Mouse (Mus musculus) heart, embryonic 13.5 days (tissue): ENCODE results near the gene 2010111I01Rik. TPM values are rescaled to one million over a fixed set of nuclear protein-coding genes. Genes with fewer than 3 reads are reported as not detected.

Experiments
- ATAC-seq: fragments of 200-750 bp; cut with Nextera tagmentation; 2 replicates; pipeline ENCODE4 v1.8.0; 2017; ENCODE audit warnings: moderate TSS enrichment; ENCODE audit not compliant: insufficient number of reproducible peaks, low FRiP score, low TSS enrichment; ENCODE audit errors: extremely low read depth
- H3K27ac ChIP-seq: fragments of 300-500 bp; sonication (generic); replicated peaks from 2 replicates; pipeline ENCODE4 v1.5.1; 2015; ENCODE audit warnings: moderate library complexity, mild to moderate bottlenecking, inconsistent platforms
- H3K27me3 ChIP-seq: fragments of 300-500 bp; sonication (generic); replicated peaks from 2 replicates; pipeline ENCODE4 v1.6.1; 2015; ENCODE audit warnings: mild to moderate bottlenecking, inconsistent platforms
- H3K36me3 ChIP-seq: fragments of 300-500 bp; sonication (generic); 2 replicates; pipeline ENCODE4 v1.6.1; 2015; ENCODE audit warnings: mild to moderate bottlenecking, inconsistent platforms
- H3K4me1 ChIP-seq: fragments of 300-500 bp; sonication (generic); 2 replicates; pipeline ENCODE4 v1.6.1; 2015; ENCODE audit warnings: inconsistent platforms
- H3K4me2 ChIP-seq: fragments of 300-500 bp; sonication (generic); 2 replicates; pipeline ENCODE4 v1.6.1; 2015; ENCODE audit warnings: inconsistent platforms, mild to moderate bottlenecking, moderate library complexity
- H3K4me3 ChIP-seq: fragments of 300-500 bp; sonication (generic); 2 replicates; pipeline ENCODE4 v1.5.1; 2015; ENCODE audit warnings: moderate library complexity, mild to moderate bottlenecking, inconsistent platforms
- H3K9ac ChIP-seq: fragments of 300-500 bp; sonication (generic); 2 replicates; pipeline ENCODE4 v1.6.1; 2015; ENCODE audit warnings: inconsistent platforms, mild to moderate bottlenecking, moderate library complexity
- H3K9me3 ChIP-seq: fragments of 300-500 bp; sonication (generic); 2 replicates; pipeline ENCODE4 v1.6.1; 2016; ENCODE audit warnings: inconsistent platforms
- WGBS: fragments of 180-500 bp; shearing (Covaris S2); methylation state at CpG from one replicate; pipeline ENCODE4 v1.1.7; 2015; ENCODE audit warnings: mixed read lengths; 5-methylcytosine and 5-hydroxymethylcytosine counted together
- polyA plus RNA-seq: library from polyadenylated mRNA; unstranded; fragments of >200 nt; fragmentation: Nextera tagmentation; extraction: Ambion mirVana; gene quantifications from 2 replicates; pipeline ENCODE4 v1.2.1, GENCODE M21; 2015

2010111I01Rik gene
- polyA plus RNA-seq, 1 experiment from 2014 or later = 57.7 TPM

- Histone ChIP-seq H3K27ac (no peak overlapping the region; the same call in 1 of the 2 replicates), H3K4me2 (peak overlapping the region; percentile 57), H3K36me3 (peaks cover 34% of the 10 kb centered on the region), H3K9me3 (no peaks in the 10 kb centered on the region), H3K4me1 (peaks cover 77% of the 10 kb centered on the region), H3K4me3 (no peak overlapping the region), H3K27me3 (no peaks in the 10 kb centered on the region), H3K9ac (peak overlapping the region; percentile 42; the same call in 1 of the 2 replicates)
- 25% methylated on average over 3 of the region's 3 CpGs for WGBS
- no peak for ATAC-seq
These were observed 315.7 kb downstream of the 2010111I01Rik start for GRCm38 (mm10) chr13:63280344-63280743.

GRCm38 (mm10) chr13:63281206-63281605, 316.5 kb downstream of the 2010111I01Rik start:
- WGBS = 82% methylated on average over 8 of the region's 8 CpGs
- H3K4me1 ChIP-seq = peaks cover 74% of the 10 kb centered on the region
- peaks cover 42% of the 10 kb centered on the region for H3K36me3 ChIP-seq
- no peak overlapping the region for H3K4me2 ChIP-seq
- H3K4me3 ChIP-seq = no peak overlapping the region
- H3K27ac ChIP-seq = no peak overlapping the region
- no peak overlapping the region for H3K9ac ChIP-seq
- no peak for ATAC-seq
- H3K9me3 ChIP-seq = no peaks in the 10 kb centered on the region
- no peaks in the 10 kb centered on the region for H3K27me3 ChIP-seq

- H3K9me3 ChIP-seq = no peaks in the 10 kb centered on the region
- ATAC-seq = no peak
- peaks cover 60% of the 10 kb centered on the region for H3K4me1 ChIP-seq
- H3K36me3 ChIP-seq = peaks cover 62% of the 10 kb centered on the region
- H3K27ac ChIP-seq = no peak overlapping the region
- H3K9ac ChIP-seq = no peak overlapping the region
- no peak overlapping the region for H3K4me2 ChIP-seq
- no peak overlapping the region for H3K4me3 ChIP-seq
- no peaks in the 10 kb centered on the region for H3K27me3 ChIP-seq
These were observed 318.5 kb downstream of the 2010111I01Rik start for GRCm38 (mm10) chr13:63283236-63283635.

GRCm38 (mm10) chr13:63284748-63285147, 320.1 kb downstream of the 2010111I01Rik start:
- Histone ChIP-seq H3K9ac (no peak overlapping the region), H3K4me2 (no peak overlapping the region), H3K36me3 (peaks cover 75% of the 10 kb centered on the region), H3K4me1 (peaks cover 44% of the 10 kb centered on the region), H3K9me3 (no peaks in the 10 kb centered on the region), H3K27ac (no peak overlapping the region), H3K4me3 (no peak overlapping the region), H3K27me3 (no peaks in the 10 kb centered on the region)
- 91% methylated on average over 3 of the region's 3 CpGs for WGBS
- ATAC-seq = no peak

- 76% methylated on average over 11 of the region's 11 CpGs for WGBS
- peaks cover 26% of the 10 kb centered on the region for H3K4me1 ChIP-seq
- H3K27ac ChIP-seq = no peak overlapping the region
- H3K27me3 ChIP-seq = no peaks in the 10 kb centered on the region
- no peaks in the 10 kb centered on the region for H3K9me3 ChIP-seq
- H3K36me3 ChIP-seq = peaks cover 93% of the 10 kb centered on the region
- H3K4me2 ChIP-seq = no peak overlapping the region
- H3K9ac ChIP-seq = no peak overlapping the region
- ATAC-seq = no peak
- no peak overlapping the region for H3K4me3 ChIP-seq
These were observed 321.9 kb downstream of the 2010111I01Rik start for GRCm38 (mm10) chr13:63286483-63287102.

- H3K4me3 ChIP-seq = no peak overlapping the region
- H3K27ac ChIP-seq = no peak overlapping the region
- no peaks in the 10 kb centered on the region for H3K9me3 ChIP-seq
- ATAC-seq = no peak
- H3K36me3 ChIP-seq = peaks cover 78% of the 10 kb centered on the region
- H3K4me2 ChIP-seq = no peak overlapping the region
- H3K27me3 ChIP-seq = no peaks in the 10 kb centered on the region
- H3K9ac ChIP-seq = no peak overlapping the region
- H3K4me1 ChIP-seq = peaks cover 26% of the 10 kb centered on the region
- 67% methylated on average over 4 of the region's 4 CpGs for WGBS
These were observed 324.5 kb downstream of the 2010111I01Rik start for GRCm38 (mm10) chr13:63289152-63289551.

- H3K9me3 ChIP-seq = no peaks in the 10 kb centered on the region
- peaks cover 31% of the 10 kb centered on the region for H3K4me1 ChIP-seq
- no peak overlapping the region for H3K27ac ChIP-seq
- H3K4me3 ChIP-seq = no peak overlapping the region
- no peak for ATAC-seq
- no peak overlapping the region for H3K4me2 ChIP-seq
- peaks cover 78% of the 10 kb centered on the region for H3K36me3 ChIP-seq
- no peaks in the 10 kb centered on the region for H3K27me3 ChIP-seq
- no peak overlapping the region for H3K9ac ChIP-seq
- WGBS = 80% methylated on average over 5 of the region's 5 CpGs
These were observed 325.0 kb downstream of the 2010111I01Rik start for GRCm38 (mm10) chr13:63289687-63290086.

- Histone ChIP-seq H3K27me3 (no peaks in the 10 kb centered on the region), H3K9me3 (no peaks in the 10 kb centered on the region), H3K27ac (no peak overlapping the region), H3K4me1 (peaks cover 36% of the 10 kb centered on the region), H3K36me3 (peaks cover 78% of the 10 kb centered on the region), H3K4me2 (no peak overlapping the region), H3K4me3 (no peak overlapping the region), H3K9ac (no peak overlapping the region)
- no peak for ATAC-seq
- 88% methylated on average over 4 of the region's 4 CpGs for WGBS
These were observed 325.4 kb downstream of the 2010111I01Rik start for GRCm38 (mm10) chr13:63290126-63290525.

GRCm38 (mm10) chr13:63291016-63291415, 326.3 kb downstream of the 2010111I01Rik start:
- Histone ChIP-seq H3K9ac (no peak overlapping the region), H3K9me3 (no peaks in the 10 kb centered on the region), H3K27me3 (no peaks in the 10 kb centered on the region), H3K36me3 (peaks cover 78% of the 10 kb centered on the region), H3K27ac (no peak overlapping the region), H3K4me2 (no peak overlapping the region), H3K4me1 (peaks cover 35% of the 10 kb centered on the region), H3K4me3 (no peak overlapping the region)
- no peak for ATAC-seq
- WGBS = 85% methylated on average over 6 of the region's 6 CpGs

- WGBS = 54% methylated on average over 3 of the region's 3 CpGs
- H3K9me3 ChIP-seq = no peaks in the 10 kb centered on the region
These were observed 329.0 kb downstream of the 2010111I01Rik start for GRCm38 (mm10) chr13:63293647-63294046.

GRCm38 (mm10) chr13:63294359-63295193, 329.9 kb downstream of the 2010111I01Rik start:
- Histone ChIP-seq H3K9ac (peak overlapping the region; percentile 4), H3K4me3 (no peak overlapping the region), H3K36me3 (peaks cover 79% of the 10 kb centered on the region), H3K9me3 (no peaks in the 10 kb centered on the region), H3K27me3 (no peaks in the 10 kb centered on the region), H3K4me2 (no peak overlapping the region), H3K27ac (peak overlapping the region; percentile 75), H3K4me1 (peaks cover 28% of the 10 kb centered on the region)
- WGBS = 37% methylated on average over 15 of the region's 15 CpGs
- ATAC-seq = no peak

More at GRCm38 (mm10) chr13:63293647-63294046, 329.0 kb downstream of the 2010111I01Rik start:
- Histone ChIP-seq H3K4me3 (no peak overlapping the region), H3K9ac (peak overlapping the region; percentile 4), H3K4me2 (no peak overlapping the region), H3K27ac (peak overlapping the region; percentile 75), H3K4me1 (peaks cover 28% of the 10 kb centered on the region), H3K27me3 (no peaks in the 10 kb centered on the region), H3K36me3 (peaks cover 78% of the 10 kb centered on the region)
- no peak for ATAC-seq
